Mouse (Mus musculus): ENCODE measurements around the gene Fam53b.

- no peak for TF ChIP-seq CTCF (IDR thresholded peaks at IDR 0.05; ENCODE audit: insufficient read depth, low read length)
- no peak for TF ChIP-seq POLR2A (IDR thresholded peaks at IDR 0.05; ENCODE audit: borderline replicate concordance, extremely low read depth, low read depth, low read length)
Measured at GRCm38 (mm10) chr7:132682336-132682735, 131.3 kb downstream of the Fam53b start.

Data from lung, adult 2 months (tissue).